Mouse (Mus musculus): ENCODE measurements around the gene Tcf7l1.

- no peak for TF ChIP-seq CTCF (IDR thresholded peaks at IDR 0.05; ENCODE audit: borderline replicate concordance, control insufficient read depth, extremely low read depth, insufficient read depth, low read length, poor library complexity)
- TF ChIP-seq POLR2A (IDR thresholded peaks at IDR 0.05; ENCODE audit: control insufficient read depth, extremely low read depth, insufficient read depth, low read length, poor library complexity) = no peak
Measured at GRCm38 (mm10) chr6:72744144-72744800, 44.8 kb downstream of the Tcf7l1 start.

All from thymus, adult 2 months (tissue).